Mouse (Mus musculus) C2C12 (cell line): ENCODE data around the gene Trdn.

Experiments
- CEBPB ChIP-seq: IDR thresholded peaks from one replicate; pipeline ENCODE4 v1.6.1; 2011; ENCODE audit warnings: low read depth, mild to moderate bottlenecking, control low read depth, moderate library complexity
- CTCF ChIP-seq: IDR thresholded peaks from one replicate; pipeline ENCODE4 v1.5.1; 2011; ENCODE audit not compliant: control insufficient read depth, insufficient read depth, insufficient read length
- FOSL1 ChIP-seq: IDR thresholded peaks from one replicate; pipeline ENCODE4 v1.8.0; 2011; ENCODE audit warnings: mild to moderate bottlenecking, low read length; ENCODE audit not compliant: poor library complexity, insufficient read depth, severe bottlenecking
- MYOG ChIP-seq: IDR thresholded peaks from one replicate; pipeline ENCODE4 v1.6.1; 2011; ENCODE audit not compliant: control insufficient read depth, insufficient read length; ENCODE audit errors: extremely low read depth
- USF1 ChIP-seq: IDR thresholded peaks from one replicate; pipeline ENCODE4 v1.6.1; 2011; ENCODE audit warnings: low read depth, mild to moderate bottlenecking, control low read depth, moderate library complexity

DNA sequence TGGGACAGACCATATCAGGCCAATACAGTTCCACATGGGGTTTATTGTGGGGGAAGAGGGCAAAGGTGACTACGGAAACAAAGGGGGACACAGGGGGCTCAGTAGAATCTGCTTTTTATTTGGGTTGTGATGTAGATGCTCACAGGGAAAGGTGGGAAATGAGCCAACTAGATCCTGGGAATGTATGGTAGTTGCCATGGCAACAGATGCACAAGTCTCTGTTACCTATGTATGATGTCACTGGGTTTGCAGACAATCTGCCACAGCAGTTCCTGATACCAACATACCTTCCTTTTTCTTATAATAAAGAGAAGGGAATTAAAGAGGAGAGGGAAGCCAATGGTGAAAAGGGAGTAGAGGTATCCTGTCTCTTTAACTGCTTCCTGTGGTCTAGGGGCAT, 14.8 kb upstream of the Trdn start:
- no peak for TF ChIP-seq CEBPB
- no peak for TF ChIP-seq MYOG
- no peak for TF ChIP-seq USF1
- no peak for TF ChIP-seq CTCF
- no peak for TF ChIP-seq FOSL1
